Mouse (Mus musculus) layer of hippocampus, postnatal 14 days (tissue): ENCODE measurements around the gene Celf3. TPM values are rescaled to one million over a fixed set of nuclear protein-coding genes. Genes with fewer than 3 reads are reported as not detected.

Experiments
- DNase-seq, 2 experiments: peaks; one replicate each; pipeline ENCODE4 v3.0.0; 2021 to 2022; ENCODE audit warnings: low spot score in 2 of 2, mixed read lengths in 1 of 2
- total RNA-seq, 2 experiments: library from RNA; stranded (reverse); gene quantifications; 2 replicates each; pipeline ENCODE4 v1.2.3; 2021

Gene Celf3
- total RNA-seq, 2 experiments from 2014 or later = 205 to 208 TPM

GRCm38 (mm10) chr3:94478591-94479169, 585 bp downstream of the Celf3 start:
- DNase-seq = no peak

- DNase-seq = no peak
Measured at GRCm38 (mm10) chr3:94479564-94479963, 1.5 kb downstream of the Celf3 start.

- DNase-seq = no peak
Measured at GRCm38 (mm10) chr3:94480291-94480884, 2.3 kb downstream of the Celf3 start, which contains the start of gene Riiad1. Gene Riiad1 (minus strand): TSS chr3:94480341.

GRCm38 (mm10) chr3:94481429-94481828, 3.3 kb downstream of the Celf3 start:
- DNase-seq = no peak

GRCm38 (mm10) chr3:94482764-94483385, 4.8 kb downstream of the Celf3 start:
- no peak for DNase-seq

- peak; percentile 93 to 97 for DNase-seq
Measured at GRCm38 (mm10) chr3:94483790-94484439, 5.8 kb downstream of the Celf3 start.

GRCm38 (mm10) chr3:94485922-94486321, 7.8 kb downstream of the Celf3 start:
- DNase-seq = no peak

- DNase-seq = no peak
Measured at GRCm38 (mm10) chr3:94487581-94487980, 9.5 kb downstream of the Celf3 start.

- no peak for DNase-seq
Measured at GRCm38 (mm10) chr3:94497162-94497561, 19.1 kb downstream of the Celf3 start.

GRCm38 (mm10) chr3:94502243-94502642, 24.1 kb downstream of the Celf3 start:
- DNase-seq = no peak

GRCm38 (mm10) chr3:94506664-94507063, 28.6 kb downstream of the Celf3 start:
- DNase-seq = no peak

GRCm38 (mm10) chr3:94526731-94527130, 48.6 kb downstream of the Celf3 start:
- DNase-seq = no peak

- peak in 1 of 2 experiments; percentile 30 for DNase-seq
Measured at GRCm38 (mm10) chr3:94533968-94534367, 55.9 kb downstream of the Celf3 start.

GRCm38 (mm10) chr3:94537187-94537586, 59.1 kb downstream of the Celf3 start:
- DNase-seq = no peak

Other genes with a start within 250 kb of the Celf3 start
- not detected for gene Gm4778, start 214.3 kb upstream of the Celf3 start, total RNA-seq
- 10 to 100 TPM; 25.0 to 30.5 TPM for gene Them4, start 168.2 kb upstream of the Celf3 start, total RNA-seq
- not detected for gene Them5, start 136.2 kb upstream of the Celf3 start, total RNA-seq
- under 1 TPM; 0.48 TPM for gene C2cd4d, start 115.9 kb upstream of the Celf3 start, total RNA-seq
- under 1 TPM; 0.29 to 0.88 TPM for gene Rorc, start 105.5 kb upstream of the Celf3 start, total RNA-seq
- gene Lingo4, start 79.8 kb upstream of the Celf3 start, total RNA-seq = 1 to 10 TPM; 1.3 to 1.6 TPM
- 10 to 100 TPM; 44.7 to 46.4 TPM for gene Tdrkh, start 65.0 kb upstream of the Celf3 start, total RNA-seq
- gene Mrpl9, start 35.0 kb upstream of the Celf3 start, total RNA-seq = 10 to 100 TPM; 42.8 TPM
- under 1 TPM in 1 of 2 experiments, not detected in 1; 0.41 TPM for gene Oaz3, start 34.4 kb upstream of the Celf3 start, total RNA-seq
- gene Riiad1, start 2.0 kb downstream of the Celf3 start, total RNA-seq = 1 to 10 TPM; 6.0 to 7.1 TPM
- 10 to 100 TPM; 87.5 to 99.1 TPM for gene Snx27, start 104.4 kb downstream of the Celf3 start, total RNA-seq
- not detected for gene Gm10972, start 164.8 kb downstream of the Celf3 start, total RNA-seq
- gene Tuft1, start 180.6 kb downstream of the Celf3 start, total RNA-seq = 1 to 10 TPM; 2.1 to 2.8 TPM
- 1 to 10 TPM in 1 of 2 experiments, not detected in 1; 1.8 TPM for gene Selenbp2, start 215.3 kb downstream of the Celf3 start, total RNA-seq